Mouse (Mus musculus) ES-E14 (cell line): ENCODE results near the gene Il1b. TPM values are rescaled to one million over a fixed set of nuclear protein-coding genes. Genes with fewer than 3 reads are reported as not detected.

Source experiments
- total RNA-seq: library from RNA; depleted of rRNA; stranded (reverse); fragments of 300-350 nt; gene quantifications from 2 replicates; pipeline ENCODE4 v1.2.3, GENCODE M21; 2012; rRNA removed

Il1b gene
- total RNA-seq, 1 experiment: not detected

Other genes starting within 250 kb of the Il1b start
- gene Chchd5, start 241.4 kb downstream of the Il1b start, total RNA-seq: 37.0 and 38.8 TPM in 2 replicates
- 309 and 509 TPM in 2 replicates for gene Slc20a1, start 172.4 kb downstream of the Il1b start, total RNA-seq
- gene Ckap2l, start 73.9 kb downstream of the Il1b start, total RNA-seq: 14.7 and 15.8 TPM in 2 replicates
- not detected in 2 replicates for gene Il1a, start 61.2 kb downstream of the Il1b start, total RNA-seq
- not detected in 2 replicates for gene F830045P16Rik, start 165.5 kb upstream of the Il1b start, total RNA-seq
- gene Sirpa, start 221.7 kb upstream of the Il1b start, total RNA-seq: 6.5 and 8.3 TPM in 2 replicates